Mouse (Mus musculus): ENCODE results near the gene Gm12830.
A peak's percentile ranks its signal among the peaks of the same experiment; 100 is the strongest.

The Gm12830 gene

DNA sequence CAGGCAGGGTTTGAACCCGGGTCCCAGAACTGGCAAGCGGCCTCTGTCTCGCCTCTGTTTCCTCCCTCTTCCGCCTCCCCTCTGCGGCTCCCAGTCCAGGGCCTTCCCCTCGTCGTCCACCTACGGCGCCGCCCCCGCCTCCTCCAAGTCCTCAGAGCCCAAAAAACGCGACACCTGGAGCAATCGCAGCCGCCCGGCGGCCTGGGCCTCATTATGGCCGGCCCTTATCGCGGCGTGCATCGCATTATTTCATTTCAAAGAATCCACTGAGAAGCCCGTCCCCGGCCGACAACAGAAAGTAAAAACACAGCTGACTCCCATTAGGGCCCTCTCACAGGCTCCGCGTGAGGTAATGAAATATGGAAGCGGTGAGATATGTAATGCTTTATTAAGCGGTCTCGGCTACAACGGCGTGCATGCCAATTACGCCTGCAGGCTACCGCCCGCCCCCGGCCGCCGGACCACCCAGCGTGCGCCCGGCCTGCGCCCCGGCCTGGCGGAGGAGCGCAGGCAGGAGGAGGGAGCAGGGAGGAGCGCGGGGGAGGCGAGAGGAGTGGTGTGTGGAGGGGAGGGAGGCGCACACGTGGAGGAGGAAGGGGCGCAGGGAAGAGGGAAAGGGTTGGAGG is at the start of gene Gm12830:
Gene Gm12830, plus strand, starts transcription at position 156 of the 626 bp plus-strand sequence.
- peak; percentile 78 for DNase-seq (ENCODE audit: low read depth, low spot score)

- no peak for DNase-seq (ENCODE audit: low read depth, low spot score)
Observed at GRCm38 (mm10) chr4:114773316-114773715, 48.2 kb upstream of the Gm12830 start.

- DNase-seq (ENCODE audit: low read depth, low spot score) = no peak
Observed at GRCm38 (mm10) chr4:114777625-114778202, 43.8 kb upstream of the Gm12830 start.

GRCm38 (mm10) chr4:114778716-114779474 is 42.6 kb upstream of the Gm12830 start:
- no peak for DNase-seq (ENCODE audit: low read depth, low spot score)

- no peak for DNase-seq (ENCODE audit: low read depth, low spot score)
Observed at GRCm38 (mm10) chr4:114779475-114779757, 42.1 kb upstream of the Gm12830 start.

- no peak for DNase-seq (ENCODE audit: low read depth, low spot score)
Observed at GRCm38 (mm10) chr4:114779758-114780546, 41.6 kb upstream of the Gm12830 start.

DNA sequence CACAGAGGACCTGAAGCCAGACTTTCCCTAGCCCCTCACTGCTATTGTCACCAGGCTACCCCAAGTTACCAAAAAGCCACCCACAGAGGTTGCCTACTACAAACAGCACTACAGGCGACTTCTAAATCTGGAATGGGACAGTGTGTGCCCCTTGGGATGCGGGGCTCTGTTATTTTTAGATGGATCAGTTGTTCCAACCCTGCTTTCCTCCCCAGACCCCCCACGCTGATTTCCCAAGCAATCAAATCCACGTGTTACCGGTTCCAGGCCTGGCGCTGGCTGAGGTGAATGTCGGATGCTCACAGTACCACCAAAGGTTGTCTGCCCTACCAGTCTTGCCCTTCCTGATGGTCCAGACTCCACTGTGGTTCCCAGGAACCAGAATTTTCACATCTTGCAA is 38.7 kb upstream of the Gm12830 start:
- no peak for DNase-seq (ENCODE audit: low read depth, low spot score)

DNA sequence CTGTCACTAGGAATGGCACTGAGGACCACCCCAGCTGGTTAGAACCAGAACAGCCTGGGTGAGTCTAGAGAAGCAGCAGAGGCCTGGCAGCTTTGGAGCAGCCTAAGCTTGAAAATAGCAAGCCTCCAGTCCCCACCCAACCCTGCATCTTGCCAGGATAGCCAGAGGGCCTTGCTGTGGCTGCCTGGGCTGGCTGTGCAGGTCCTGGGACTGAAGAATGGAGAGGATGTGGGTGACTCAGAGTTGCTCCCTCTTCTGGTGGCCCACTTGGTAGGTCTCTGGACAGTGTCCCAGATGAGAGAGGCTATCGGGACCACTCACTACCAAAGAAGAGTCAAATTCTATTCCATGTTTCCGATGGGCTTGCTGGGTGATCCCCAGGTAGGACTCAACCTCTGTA is 36.8 kb upstream of the Gm12830 start:
- DNase-seq (ENCODE audit: low read depth, low spot score) = peak; percentile 56

DNA sequence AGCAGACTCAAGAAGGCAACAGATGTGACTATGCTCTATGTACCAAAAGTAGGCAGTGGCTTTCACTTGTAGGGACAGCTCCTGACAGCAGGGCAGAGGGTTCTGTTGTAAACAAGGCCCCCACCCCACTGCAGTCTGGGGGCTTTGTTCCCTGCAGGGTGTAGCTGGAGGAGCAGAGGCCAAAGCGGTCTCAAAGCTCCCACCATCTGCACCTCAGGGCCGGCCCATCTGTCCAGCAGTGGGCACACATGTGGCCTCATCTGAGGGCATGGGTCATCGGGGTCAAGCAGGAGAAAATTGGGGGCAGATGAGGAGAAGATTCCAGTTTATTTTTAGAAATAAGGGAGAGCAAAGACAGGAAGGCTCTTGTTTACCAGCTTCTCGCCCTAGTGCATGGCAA is 32.7 kb upstream of the Gm12830 start:
- no peak for DNase-seq (ENCODE audit: low read depth, low spot score)

DNA sequence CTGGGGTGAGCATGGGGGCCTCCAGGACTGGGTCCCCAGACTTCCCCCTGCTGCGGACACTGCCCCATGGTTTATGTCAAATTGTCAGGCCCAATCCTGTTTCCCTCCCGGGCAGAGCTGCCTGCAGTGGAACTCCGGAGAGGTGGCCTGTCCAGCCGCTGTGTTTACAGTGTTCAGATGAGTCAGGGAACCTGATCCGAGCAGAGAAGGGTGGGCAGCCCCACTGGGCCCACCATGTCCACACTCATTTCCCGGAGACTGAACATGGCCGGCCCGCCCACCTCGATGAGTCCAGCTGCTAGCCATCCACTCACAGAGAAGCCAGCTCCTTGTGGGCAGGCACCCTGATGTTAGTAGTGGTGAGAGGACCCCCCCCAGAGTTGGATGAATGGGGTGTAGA is 29.9 kb upstream of the Gm12830 start:
- no peak for DNase-seq (ENCODE audit: low read depth, low spot score)

- peak; percentile 39 for DNase-seq (ENCODE audit: low read depth, low spot score)
Observed at GRCm38 (mm10) chr4:114793836-114794235, 27.7 kb upstream of the Gm12830 start.

GRCm38 (mm10) chr4:114797254-114797914 is 24.1 kb upstream of the Gm12830 start:
- no peak for DNase-seq (ENCODE audit: low read depth, low spot score)

DNA sequence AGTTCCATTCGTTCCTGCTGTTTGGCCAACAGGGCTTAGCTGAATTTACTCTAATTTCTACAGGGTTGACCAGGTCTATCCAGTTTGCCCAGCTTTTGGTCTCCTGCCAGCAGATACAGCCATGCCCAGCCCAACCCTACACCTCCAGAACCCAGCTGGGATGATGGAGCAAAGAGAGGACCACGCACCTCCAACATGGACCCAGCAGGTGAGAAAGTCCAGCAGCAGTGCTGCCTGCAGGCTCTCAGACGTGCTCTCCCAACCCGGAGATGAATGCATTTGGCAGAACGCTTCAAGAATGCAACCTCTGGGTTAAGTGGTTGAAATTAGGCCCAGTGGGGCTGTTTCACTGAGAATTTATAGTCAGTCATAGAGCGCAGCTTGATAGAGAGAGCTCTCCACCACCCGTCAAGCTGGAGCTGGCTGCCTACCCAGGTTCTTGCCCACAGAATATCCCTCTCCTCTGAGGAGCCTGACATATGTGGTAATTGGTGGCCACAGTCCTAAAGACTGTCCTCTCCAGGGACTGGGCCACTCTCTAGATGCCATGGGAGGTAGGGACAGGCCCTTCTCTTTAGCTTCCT is 23.4 kb upstream of the Gm12830 start:
- DNase-seq (ENCODE audit: low read depth, low spot score) = no peak

DNA sequence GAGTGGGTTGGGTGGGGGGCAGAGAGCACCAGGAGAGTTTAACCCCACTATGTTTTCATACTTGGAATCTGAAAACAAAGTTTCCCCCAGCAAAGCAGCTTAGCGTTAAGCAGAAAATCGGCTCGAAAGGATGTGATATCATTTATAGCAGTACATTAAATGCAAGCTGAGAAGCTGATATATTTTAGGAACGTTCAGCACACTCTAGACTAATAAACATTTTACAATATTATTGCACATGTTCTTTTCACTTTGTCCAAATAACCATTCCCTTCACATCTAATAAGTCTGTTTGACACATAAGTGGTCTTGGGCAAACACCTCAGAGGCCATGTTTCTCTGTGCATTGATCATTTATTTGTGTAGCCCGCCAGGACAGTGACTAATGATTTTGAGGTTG is 17.4 kb upstream of the Gm12830 start:
- no peak for DNase-seq (ENCODE audit: low read depth, low spot score)

DNA sequence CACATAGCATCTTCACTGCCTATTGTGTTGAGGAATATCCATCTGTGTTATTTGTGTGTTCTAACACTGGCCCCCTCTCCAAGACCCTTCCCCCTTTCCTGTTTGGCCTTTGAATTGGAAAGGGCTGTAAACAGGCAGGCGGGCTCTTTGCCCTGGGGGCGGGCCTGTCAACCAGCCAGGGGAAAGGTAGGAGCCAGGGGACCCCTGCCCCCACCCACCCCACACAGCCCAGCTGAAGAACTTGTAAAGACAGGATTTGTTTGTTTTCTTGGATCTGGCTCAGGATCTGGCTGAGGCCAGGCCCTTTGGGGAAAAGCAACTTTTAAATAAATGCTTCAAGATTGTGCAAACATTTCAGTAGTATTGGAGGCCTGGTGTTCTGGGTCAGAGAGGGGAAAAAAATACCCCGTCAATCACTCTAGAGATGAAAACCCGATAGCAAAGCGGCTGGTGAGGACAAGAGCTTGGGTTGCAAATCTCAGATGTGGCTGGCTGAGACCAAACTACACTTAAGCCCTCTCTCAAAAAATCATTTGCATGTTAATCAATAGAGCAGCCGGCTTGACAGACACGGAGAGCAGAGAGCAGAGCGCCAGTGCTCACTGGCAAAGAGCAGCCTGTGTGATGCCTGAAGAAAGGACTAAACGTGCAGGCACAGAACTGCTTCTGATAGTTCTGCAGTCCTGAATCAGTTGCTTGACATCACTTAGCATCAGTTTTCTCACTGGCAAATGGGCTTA is 2.4 kb upstream of the Gm12830 start:
- DNase-seq (ENCODE audit: low read depth, low spot score) = no peak

DNA sequence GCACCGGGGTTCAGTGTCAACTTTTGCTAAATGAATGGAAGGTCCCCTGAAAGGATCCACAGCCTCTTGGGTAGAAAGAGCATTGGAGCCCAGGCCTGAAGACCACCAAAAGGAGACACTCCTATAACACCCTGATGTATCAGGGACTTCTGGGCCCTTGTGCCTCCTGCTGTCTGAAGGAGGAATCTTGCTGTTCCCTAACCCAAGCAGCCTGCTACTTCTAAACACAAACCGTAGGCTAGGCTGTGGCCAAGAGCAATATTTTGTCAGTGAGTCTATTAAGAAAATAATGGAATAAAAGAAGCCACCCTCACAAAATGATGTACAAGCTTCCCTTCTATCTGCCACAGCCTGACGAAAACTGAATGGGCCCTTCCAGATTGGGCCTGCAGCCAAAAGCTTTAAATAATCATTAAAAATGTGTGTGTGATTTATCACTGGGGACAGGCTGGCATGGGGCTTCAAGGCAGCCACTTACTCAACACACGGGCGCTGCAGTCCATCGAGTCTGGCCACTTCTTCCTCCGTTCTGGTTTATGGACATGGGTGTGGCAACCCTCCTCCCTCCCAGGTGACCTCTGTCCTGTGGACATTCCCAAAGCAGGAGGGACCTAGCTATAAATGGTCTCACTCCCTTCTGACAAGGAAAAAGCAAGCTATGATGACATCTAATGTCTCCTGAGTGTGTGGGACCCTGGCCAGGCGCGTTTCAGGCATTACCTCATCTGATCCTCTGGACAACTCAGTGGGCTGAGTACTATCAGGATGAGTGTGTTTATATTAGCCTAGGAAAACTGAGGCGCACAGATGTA is 13.5 kb downstream of the Gm12830 start:
- DNase-seq (ENCODE audit: low read depth, low spot score) = no peak

- no peak for DNase-seq (ENCODE audit: low read depth, low spot score)
Observed at GRCm38 (mm10) chr4:114841336-114841920, 19.9 kb downstream of the Gm12830 start.

DNA sequence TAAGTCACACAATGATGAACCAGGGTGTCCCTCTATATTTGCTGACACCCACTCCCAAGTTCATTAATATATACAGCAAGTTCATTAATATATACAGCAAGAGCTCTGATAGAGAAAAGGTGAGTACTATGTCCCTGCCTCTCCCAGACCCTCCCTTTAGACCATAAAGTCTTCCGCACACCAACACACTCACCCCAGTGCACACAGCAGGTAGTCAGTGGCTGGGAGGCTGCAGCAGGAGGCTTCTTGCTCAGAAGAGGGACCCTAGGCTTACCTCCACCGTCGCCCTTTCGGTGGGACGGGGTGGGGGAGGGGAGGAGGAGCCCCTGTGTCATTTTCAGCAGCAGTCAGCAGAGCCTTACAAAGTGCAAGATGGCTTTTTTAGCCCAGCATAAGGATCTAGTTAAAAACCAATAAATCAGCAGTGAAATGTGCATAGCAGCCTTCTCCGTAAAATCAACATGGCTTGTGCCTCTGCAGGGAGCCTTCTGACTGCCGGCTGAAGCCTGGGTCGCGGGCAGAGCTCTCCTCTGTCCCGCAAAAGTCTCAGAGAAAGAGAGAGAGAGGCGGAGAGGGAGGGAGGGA is 20.9 kb downstream of the Gm12830 start:
- DNase-seq (ENCODE audit: low read depth, low spot score) = no peak

- DNase-seq (ENCODE audit: low read depth, low spot score) = peak; percentile 42
Observed at GRCm38 (mm10) chr4:114843097-114843721, 21.7 kb downstream of the Gm12830 start.
